Mouse (Mus musculus): ENCODE data around the gene Dnmbp. TPM values are rescaled to one million over a fixed set of nuclear protein-coding genes. Genes with fewer than 3 reads are reported as not detected.

The Dnmbp gene
- 2.1 and 5.0 TPM in 2 replicates for total RNA-seq (2014; fragmentation: Nextera tagmentation)
- total RNA-seq (2017) = 1.8 and 1.9 TPM in 2 replicates

DNA sequence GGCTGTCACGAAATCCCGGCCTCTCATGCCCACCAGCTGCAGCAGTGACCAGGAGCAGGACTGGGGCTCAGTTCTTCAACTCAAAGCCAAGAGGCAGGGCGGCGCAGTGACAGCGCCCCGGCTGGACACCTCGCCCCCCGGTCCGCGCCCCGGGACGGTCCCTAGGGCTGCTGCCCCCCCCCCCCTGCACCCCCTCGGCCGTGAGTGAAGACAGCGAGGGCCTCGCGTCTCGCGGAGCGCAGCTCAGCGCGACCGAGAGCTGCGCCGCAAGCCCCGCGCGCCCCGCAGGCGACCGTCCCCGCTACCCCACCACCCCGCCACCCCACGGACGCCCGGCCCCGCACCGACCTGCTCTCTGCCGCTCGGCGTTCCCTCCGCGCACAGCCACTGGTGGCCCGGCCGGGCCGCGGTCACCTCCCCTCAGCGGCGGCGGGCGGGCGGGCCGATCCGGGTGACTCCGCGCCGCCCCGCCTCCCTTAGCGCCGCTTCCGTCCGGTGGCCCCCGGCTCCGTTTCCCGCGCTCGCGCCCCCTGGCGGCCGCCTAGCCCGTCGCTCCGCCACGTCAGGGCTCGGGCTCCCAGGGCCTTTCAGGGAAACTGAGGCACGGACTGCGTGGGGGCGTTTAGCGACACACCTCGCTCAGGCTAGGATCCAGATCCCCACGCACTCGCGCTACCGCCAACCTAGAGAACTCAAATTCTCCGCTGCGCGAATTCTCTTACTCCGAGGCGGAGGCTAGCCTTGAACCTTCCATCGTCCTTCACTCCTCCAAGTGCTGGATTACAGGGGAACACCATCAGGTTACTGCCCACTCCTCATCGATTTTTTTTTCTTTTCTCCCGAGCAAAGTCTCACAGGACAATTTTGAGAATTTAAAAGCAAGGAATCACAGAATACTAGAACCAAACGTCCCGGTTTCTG lies at the start of gene Dnmbp:
Dnmbp (minus strand) TSS at position 423 of the 921 bp plus-strand sequence.
- ATAC-seq (replicated peaks; ENCODE audit: low FRiP score, low TSS enrichment, poor library complexity, severe bottlenecking) = peak; percentile 77

DNA sequence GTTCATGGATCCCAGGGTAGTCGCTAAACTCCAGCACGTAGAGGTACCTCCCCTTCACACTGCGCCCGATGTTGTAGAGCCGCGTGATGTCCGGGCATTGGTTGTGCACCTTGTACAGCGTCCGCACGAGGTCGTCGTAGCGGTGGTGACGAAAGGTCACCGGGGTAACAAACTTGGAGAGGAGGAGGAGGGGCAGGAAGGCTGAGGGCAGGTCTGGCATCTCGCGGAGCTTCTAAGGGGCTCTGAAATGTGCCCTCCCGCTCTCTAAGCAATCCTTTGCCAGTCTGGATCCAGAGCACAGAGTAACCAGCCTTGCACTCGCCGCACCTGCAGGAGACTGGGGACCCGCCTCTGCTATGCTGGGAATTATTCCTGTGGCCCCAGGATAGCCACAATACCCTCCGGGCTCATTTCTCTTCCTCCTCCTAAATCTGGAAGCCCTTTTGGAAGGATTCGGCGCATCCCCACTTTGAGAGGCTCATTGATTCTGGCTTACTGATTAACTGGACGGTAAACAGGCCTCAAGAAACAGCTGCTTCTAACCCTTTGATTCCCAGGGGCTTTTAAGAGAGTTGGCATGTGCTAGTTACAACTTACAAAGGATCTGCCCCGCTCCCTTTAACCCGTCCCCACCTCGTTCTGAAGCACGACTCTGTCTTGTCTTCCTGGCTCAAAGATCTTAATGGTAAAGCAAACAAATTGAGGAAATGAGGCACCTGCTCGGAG lies 46.2 kb upstream of the Dnmbp start, which contains the start of gene Cpn1:
Cpn1 (minus strand) TSS at position 488 of the 726 bp plus-strand sequence.
- ATAC-seq (replicated peaks; ENCODE audit: low FRiP score, low TSS enrichment, poor library complexity, severe bottlenecking) = no peak

DNA sequence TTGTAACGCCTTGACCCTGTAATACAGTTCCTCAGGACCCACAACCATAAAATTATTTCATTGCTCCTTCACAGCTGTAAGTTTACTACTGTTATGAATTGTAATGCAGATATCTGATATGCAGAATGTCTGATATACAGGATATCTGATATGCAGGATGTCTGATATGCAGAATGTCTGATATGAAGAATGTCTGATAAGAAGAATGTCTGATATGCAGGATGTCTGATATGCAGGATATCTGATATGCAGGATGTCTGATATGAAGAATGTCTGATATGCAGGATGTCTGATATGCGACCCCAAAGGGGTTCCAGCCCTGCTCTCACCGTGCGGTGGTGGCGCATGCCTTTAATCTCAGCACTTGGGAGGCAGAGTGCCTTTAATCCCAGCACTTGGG lies 42.0 kb upstream of the Dnmbp start:
- no peak for ATAC-seq (replicated peaks; ENCODE audit: low FRiP score, low TSS enrichment, poor library complexity, severe bottlenecking)

DNA sequence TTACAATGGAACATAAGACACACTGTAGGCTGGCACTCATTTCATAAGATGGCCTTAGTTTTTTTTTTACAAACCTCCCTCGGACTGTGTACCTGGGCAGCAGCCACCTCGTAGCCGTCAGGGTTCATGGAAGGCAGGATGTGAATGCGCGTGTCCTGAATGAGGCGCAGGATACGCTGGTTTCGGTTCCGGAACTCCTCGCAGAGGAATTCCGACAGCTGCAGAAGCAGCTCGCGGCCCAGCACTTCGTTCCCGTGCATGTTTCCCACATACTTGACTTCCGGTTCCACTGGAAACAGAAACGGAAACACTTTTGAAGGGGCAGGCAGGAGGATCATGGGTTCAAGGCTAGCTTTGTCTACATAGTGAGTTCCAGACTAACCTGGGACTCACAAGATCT lies 40.7 kb upstream of the Dnmbp start:
- ATAC-seq (replicated peaks; ENCODE audit: low FRiP score, low TSS enrichment, poor library complexity, severe bottlenecking) = no peak

DNA sequence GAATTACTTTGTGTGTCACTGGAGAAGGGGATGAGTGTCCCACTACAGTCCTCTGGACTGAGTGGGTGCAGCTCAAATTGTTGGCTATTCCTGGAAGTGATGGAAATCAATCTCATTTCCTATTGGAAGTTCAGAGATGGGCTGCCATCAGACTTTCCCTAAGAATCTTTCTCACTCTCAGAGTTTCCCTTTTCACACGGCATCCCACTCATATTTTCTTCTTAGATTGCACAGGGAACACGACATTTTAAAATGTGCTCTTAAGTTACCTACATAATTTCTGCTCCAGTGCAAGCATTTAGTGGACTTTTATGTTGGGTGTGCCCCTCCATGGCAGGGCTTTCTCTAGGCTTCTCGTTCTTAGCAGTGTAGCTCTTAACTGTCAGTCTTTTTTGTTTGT lies 37.8 kb upstream of the Dnmbp start:
- no peak for ATAC-seq (replicated peaks; ENCODE audit: low FRiP score, low TSS enrichment, poor library complexity, severe bottlenecking)

DNA sequence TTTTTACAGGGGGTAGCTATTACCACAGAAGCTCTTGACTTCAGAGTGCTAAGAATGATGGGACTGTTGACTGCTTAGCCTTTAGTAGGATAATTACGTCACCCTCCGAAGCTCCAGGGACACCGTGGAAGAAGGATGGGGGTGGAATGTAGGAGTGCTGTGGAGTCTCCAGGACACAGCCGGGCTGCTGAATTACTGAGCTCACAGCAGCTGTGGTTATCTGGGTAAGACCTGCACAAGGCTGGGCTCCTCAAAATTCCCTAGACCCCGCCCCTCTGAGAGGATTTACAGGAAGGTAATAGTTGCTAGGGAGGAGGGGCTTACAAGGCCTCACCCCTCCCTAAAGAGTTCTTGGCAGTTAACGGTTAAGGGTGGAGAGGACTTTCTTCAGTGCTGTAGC lies 36.7 kb upstream of the Dnmbp start:
- no peak for ATAC-seq (replicated peaks; ENCODE audit: low FRiP score, low TSS enrichment, poor library complexity, severe bottlenecking)

DNA sequence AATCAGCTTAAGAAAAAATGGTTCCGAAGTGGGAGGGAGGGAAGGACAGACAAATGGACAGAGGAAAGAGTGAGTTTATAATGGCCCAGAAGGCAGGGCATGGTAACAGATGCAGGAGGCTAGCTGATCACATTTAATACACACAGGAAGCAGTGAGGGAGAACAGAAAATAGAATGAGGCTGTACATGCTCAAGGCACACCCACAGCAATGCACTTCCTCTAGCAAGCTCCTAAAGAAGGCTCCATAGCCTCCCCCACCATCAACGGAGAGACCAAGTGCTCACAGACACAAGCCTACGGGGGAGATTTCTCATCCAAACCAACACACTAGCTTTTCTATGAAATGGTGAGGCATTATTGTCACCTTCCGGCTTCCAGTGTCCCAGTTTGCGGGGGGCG lies 34.2 kb upstream of the Dnmbp start:
- ATAC-seq (replicated peaks; ENCODE audit: low FRiP score, low TSS enrichment, poor library complexity, severe bottlenecking) = no peak

DNA sequence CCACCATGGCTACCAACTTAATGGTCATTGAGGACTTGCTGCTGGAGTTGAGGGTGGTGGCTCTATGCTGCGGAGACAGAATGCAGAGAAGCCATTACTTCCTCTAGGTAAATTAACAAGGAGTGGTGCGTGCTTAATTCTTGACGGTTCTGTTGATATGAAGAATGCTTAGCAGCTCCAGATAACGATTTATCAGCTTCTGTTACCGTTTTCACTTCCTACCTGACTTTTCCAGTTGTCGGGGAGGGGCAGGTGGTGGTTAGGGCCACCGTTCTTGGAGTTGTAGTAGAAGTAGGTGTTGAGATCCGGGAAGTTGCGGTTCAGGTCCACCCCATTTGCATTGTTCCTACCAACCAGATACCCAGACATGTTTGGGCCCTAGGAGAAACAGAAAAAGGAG lies 33.7 kb upstream of the Dnmbp start:
- no peak for ATAC-seq (replicated peaks; ENCODE audit: low FRiP score, low TSS enrichment, poor library complexity, severe bottlenecking)

DNA sequence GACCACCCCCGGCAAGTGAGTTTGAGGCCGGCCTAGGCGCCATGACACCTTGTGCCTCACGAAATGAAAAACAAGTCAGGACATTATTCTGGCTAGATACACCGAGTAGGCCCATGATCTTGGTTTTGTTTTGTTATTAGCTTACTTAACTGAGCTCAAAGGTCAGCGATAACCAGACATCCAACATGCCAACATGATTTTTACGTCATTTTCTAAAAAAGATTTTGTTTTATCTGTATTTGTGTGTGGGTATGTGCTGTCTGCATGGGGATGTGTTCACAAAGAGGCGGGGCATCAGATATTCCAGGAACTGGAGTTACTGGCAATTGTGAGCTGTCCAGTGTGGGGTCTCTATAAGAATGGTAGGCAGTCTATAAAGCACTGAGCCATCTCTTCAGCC lies 32.1 kb upstream of the Dnmbp start:
- ATAC-seq (replicated peaks; ENCODE audit: low FRiP score, low TSS enrichment, poor library complexity, severe bottlenecking) = no peak

DNA sequence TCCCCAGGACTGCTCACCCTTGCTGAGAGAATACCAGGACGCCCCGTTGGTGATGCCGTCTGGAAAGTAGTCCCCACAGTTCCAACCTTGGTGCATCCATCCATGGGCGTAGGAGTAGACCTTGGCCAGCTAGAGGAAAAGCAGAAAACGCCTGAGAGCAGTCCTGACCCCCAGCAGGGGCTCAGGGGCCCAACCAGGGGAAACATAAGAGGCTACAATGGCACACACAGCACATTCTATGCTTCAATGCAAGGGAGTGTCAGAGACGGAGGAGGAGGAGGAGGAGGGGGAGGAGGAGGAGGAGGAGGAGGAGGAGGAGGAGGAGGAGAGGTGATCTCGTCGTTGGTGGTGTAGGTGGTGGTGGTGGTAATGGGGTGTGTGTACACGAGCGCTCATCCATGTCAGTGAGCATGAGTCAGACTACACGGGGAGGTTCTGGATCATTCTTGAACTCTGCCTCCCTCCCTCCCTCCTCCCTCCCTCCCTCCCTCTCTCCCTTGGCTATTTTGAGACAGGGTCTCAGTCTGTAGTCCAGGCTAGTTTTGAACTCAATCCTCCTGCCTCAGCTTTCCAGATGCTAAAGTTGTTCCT lies 28.5 kb upstream of the Dnmbp start:
- ATAC-seq (replicated peaks; ENCODE audit: low FRiP score, low TSS enrichment, poor library complexity, severe bottlenecking) = no peak

DNA sequence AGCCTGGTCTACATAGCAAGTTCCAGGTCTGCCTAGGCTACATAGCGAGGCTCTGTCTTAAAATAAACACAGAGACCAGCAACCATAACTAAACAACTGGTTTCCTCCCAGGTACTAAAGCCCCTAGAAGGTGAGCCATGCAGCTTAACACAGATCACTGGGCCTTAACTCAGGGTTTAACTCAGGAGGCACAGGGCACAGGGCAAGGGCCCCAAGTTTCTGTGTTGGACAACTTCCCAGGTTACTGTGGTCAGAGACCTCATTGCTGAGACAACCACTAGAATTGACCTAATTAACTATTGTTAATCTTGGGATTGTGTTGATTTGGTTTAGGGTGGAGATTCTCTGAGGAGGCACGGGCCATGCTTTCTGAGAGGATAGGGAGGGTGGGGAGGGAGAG lies 26.5 kb upstream of the Dnmbp start:
- no peak for ATAC-seq (replicated peaks; ENCODE audit: low FRiP score, low TSS enrichment, poor library complexity, severe bottlenecking)

DNA sequence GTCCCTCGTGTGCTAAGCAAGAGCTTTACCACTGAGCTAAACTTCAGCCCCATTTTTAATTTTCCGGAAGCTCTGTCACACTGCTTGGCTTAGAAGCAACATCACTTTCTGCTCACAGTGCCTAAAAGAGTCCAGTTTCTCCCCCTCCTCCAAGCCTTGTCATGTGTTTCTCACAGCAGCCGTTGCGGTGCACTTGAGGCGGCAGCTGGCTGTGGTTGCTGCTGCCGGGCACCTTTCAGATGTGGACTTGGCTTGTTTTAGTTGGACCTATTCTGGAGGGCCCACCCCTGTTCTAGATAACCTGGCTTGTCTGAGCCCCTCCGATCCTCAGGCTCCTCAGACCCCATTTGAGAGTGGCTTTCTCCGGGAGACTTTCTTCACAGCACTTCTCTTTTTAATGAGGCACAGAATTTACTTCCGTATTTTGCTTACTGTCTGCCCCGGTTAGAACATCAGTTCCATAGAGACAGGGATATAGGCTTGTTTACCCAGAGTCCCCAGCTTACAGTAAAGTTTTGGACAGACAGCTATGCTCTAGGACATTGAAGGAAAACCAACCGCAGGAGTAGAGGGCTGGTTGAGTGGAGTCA lies 25.6 kb upstream of the Dnmbp start:
- 0 out of 2 replicates have a peak, but pooled peaks have one; percentile 44 for ATAC-seq (replicated peaks; ENCODE audit: low FRiP score, low TSS enrichment, poor library complexity, severe bottlenecking)

DNA sequence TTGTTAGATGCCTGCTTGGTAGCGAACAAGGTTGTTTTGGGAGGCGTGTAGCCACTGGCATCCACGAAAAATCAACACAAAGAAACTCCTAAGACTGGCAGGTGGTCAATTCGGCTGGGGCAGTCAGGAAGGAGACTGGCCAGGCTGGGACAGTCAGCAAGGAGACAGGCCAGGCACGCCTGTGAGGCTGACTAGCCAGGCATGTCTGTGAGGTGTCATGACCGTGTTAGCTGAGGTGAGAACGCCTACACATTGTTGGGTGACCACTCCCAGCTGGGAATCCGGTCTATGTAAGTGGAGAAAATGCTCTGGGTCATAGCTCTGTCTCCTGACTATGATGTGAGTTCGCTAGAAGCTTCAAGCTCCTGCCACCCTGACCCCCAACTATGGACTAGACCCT lies 22.8 kb upstream of the Dnmbp start:
- no peak for ATAC-seq (replicated peaks; ENCODE audit: low FRiP score, low TSS enrichment, poor library complexity, severe bottlenecking)

DNA sequence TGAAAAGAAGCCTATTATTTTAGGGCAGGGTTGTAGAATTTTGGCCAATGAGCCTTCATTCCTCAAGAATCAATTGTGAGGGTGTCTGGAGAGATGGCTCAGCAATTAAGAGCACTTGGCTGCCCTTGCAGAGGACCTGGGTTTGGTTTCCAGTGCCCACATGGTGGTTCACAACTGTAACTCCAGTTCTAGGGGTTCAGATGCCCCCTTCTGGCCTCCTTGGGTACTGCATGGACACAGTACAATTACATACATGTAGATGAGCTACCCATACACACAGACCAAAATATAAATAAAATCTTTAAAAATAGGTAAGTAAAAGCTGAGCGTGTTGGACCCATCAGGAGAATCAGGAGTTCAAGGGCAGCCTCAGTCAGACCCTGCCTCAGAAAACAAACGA lies 21.2 kb upstream of the Dnmbp start:
- ATAC-seq (replicated peaks; ENCODE audit: low FRiP score, low TSS enrichment, poor library complexity, severe bottlenecking) = no peak

DNA sequence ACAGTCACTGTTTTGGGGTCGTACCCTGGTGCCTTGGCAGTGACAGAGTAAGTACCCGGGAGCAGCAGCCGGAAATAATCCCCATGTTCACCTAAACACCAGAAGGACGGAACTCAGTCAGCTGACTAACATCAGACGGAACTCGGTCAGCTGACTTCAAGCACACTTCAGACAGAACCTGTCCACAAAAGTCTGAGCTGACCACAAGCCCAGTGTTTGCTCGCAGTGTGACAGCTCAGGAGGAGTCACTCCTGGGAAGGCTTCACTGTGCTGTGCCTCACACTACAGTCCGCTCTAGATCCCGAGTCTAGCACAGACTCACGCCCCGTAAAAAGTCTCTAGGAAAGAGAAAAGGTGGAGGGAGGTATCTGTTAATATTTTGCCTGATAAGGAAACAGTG lies 20.0 kb upstream of the Dnmbp start:
- no peak for ATAC-seq (replicated peaks; ENCODE audit: low FRiP score, low TSS enrichment, poor library complexity, severe bottlenecking)

DNA sequence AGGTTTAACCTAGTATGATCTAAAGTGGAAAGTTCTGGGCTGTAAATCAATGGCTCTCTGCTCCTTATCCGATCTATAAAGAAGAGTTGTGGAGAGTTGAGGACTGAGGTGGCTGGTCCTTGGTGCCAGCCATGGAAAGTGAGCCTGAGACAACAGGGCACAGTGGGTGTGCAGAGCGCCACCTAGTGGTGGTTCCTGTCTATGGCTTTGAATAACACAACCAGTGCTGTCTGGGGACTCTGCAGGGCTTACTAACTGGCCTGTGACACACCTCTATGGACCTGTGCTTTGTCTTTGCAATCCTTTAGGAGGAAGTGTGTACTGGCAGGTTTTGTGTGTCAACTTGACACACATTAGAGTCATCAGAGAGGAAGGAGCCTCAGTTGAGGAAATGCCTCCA lies 19.2 kb upstream of the Dnmbp start:
- ATAC-seq (replicated peaks; ENCODE audit: low FRiP score, low TSS enrichment, poor library complexity, severe bottlenecking) = peak; percentile 83

DNA sequence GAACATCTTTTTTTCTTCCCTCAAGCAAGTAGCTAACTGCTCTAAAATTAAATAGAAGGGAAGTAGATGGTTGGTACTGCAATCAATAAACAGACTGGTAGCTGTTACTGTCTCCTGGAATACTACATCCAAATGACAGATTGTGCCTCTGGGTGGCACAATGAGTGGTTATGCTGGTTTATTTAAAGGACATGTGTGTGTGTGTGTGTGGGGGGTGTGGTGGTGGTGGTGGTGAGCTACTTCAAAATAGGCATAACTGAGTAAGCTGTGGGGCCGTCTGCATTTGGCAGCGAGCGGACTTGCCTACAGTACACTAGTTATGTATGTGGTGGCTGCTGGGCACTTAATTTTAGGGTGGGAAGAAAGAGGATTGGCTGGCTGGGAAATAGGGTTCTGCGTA lies 17.9 kb upstream of the Dnmbp start:
- no peak for ATAC-seq (replicated peaks; ENCODE audit: low FRiP score, low TSS enrichment, poor library complexity, severe bottlenecking)

DNA sequence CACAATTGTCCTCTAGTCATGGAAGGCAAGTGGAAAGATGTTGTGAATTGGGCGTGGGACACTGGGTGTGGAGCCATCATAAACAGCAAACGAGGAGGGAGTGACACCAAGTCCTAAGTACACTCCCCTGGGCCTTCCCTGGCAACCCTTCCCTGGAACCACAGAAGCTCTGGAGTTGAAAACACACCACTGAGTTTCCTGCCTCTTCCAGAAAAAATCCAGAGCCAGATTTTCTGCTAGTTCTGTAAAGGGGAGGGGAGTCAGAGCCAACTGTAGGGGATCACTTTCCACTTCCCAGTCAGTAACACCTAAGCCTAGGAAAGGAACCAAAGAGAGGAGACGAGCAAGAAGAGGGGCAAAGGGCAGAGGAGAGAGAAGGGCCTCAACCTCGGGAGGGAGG lies 17.4 kb upstream of the Dnmbp start:
- no peak for ATAC-seq (replicated peaks; ENCODE audit: low FRiP score, low TSS enrichment, poor library complexity, severe bottlenecking)

DNA sequence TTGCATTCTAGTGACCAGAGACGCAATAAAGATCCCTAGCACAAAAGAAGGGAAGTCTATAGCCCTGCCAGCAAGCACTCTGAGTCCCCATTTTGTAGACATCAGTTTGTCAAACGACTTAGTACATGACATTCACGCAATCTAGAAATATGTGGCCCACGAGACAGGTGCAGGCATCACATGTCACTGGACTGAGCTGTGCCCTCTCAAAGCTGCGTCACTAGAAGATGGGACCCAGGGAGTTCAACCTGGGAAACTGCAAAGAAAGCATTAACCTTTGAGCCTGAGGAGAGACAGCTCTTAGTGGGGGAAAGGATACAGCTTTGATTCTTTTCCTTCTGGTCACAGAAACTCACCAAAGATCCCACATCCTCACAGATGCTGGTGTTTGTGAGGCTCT lies 15.3 kb upstream of the Dnmbp start:
- ATAC-seq (replicated peaks; ENCODE audit: low FRiP score, low TSS enrichment, poor library complexity, severe bottlenecking) = no peak

DNA sequence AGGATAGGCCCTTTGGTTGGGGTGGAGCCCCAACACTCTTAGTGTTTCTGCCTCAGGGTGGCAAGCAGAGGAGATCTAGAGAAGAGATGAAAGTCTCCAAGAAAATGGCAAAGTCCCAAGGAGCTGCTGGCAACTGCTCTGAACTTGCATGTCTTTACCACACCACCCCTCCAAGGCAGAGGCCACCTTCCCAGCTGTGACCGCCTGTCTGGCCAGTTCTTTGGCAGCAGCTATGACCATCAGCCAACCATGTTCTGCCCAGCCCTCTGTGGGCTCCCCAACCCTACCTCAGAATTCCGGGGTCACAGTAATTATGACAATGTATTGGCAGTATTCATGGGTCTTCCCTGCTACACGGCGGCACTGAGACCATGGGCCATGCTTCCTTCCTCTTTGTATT lies 14.9 kb upstream of the Dnmbp start:
- ATAC-seq (replicated peaks; ENCODE audit: low FRiP score, low TSS enrichment, poor library complexity, severe bottlenecking) = no peak
